Mouse (Mus musculus): ENCODE results near the gene Moap1.

GRCm38 (mm10) chr12:102701691-102702207, 41.7 kb downstream of the Moap1 start:
- TF ChIP-seq POLR2A (IDR thresholded peaks at IDR 0.05; ENCODE audit: insufficient read length, low read depth) (no peak), TCF12 (IDR thresholded peaks at IDR 0.05; ENCODE audit: insufficient read depth, poor library complexity, severe bottlenecking) (no peak), MYOG (IDR thresholded peaks at IDR 0.05; ENCODE audit: control insufficient read depth in 1 of 3, insufficient read depth in 1 of 3, insufficient read length in 2 of 3, low read depth in 2 of 3) (no peak), POLR2AphosphoS2 (IDR thresholded peaks at IDR 0.05; ENCODE audit: insufficient read length, low read depth) (no peak)
